Mouse (Mus musculus): ENCODE measurements around the gene Rtp1. TPM values are rescaled to one million over a fixed set of nuclear protein-coding genes. Genes with fewer than 3 reads are reported as not detected.

Rtp1 gene
- polyA plus RNA-seq, 1 experiment from 2014 or later, result not detected

DNA sequence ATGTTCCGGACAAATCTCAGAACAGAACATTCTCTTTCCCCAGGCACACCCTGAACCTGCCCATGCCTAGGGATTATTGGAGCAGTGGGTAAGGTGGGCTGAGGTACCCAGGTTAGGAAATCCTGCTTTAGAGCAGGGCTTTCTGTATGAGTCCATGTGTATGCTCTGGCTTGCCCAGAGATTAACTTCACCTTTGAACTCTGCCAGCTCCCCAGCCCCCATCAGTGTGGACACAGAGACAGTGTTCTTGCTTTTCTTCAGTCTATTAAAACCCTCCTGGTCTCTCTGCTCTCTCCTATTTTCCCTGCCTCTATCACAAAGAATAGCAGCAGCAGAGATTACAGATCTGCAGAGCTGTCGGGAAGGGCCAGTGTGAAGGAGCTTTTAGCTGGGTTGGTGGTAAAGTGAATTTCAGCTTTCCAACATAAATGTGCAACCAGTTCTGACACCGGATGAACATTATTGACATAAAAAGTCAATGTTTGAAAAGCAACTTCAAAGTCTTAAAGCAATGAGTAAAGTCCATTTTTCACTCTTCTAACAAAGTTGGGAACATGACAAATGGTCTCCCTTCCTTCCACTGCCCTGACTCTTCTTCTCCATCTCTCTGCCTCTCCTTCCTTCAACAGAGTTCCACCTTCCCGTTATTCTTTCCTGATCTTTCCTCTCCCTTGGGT, 34.9 kb downstream of the Rtp1 start:
- DNase-seq (ENCODE audit: extremely low spot score, low spot score), result no peak
- 83% methylated on average over 4 of the region's 4 CpGs for WGBS
- H3K9me3 ChIP-seq, result 0 out of 2 replicates have a peak, but pooled peaks cover 7% of the 10 kb centered on the region

DNA sequence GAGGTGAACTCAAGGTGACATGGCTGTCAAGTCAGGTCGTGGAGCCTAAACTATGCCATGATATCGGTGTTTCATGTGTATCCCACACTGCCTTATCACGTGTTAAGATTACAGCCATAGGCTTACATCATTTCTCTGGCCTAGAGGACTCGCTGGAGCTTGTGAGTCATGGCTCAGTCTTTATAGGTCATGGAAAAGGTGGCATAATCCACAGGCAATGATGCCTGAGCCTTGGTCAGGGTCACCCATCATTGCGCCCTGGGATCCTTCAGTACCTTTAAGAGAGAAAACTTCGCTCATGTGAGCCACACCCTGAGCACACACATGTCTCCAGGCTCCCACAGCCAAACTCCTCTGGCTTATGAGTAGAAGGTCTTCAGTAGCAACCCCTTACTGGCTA, 42.6 kb downstream of the Rtp1 start:
- H3K4me1 ChIP-seq, result no peaks in the 10 kb centered on the region
- no peak overlapping the region for H3K4me3 ChIP-seq
- H3K27ac ChIP-seq, result no peak overlapping the region
- no peaks in the 10 kb centered on the region; the same call in 1 of the 2 replicates for H3K36me3 ChIP-seq (replicated peaks)
- no peak for DNase-seq (ENCODE audit: extremely low spot score, low spot score)
- no peaks in the 10 kb centered on the region for H3K9me3 ChIP-seq
- H3K27me3 ChIP-seq (ENCODE audit: poor library complexity, severe bottlenecking), result no peaks in the 10 kb centered on the region
- WGBS, result 90% methylated on average over 6 of the region's 6 CpGs

More for the DNA sequence above, 34.9 kb downstream of the Rtp1 start:
- Histone ChIP-seq H3K27me3 (ENCODE audit: poor library complexity, severe bottlenecking) (no peaks in the 10 kb centered on the region), H3K36me3 (replicated peaks) (no peaks in the 10 kb centered on the region), H3K4me1 (no peaks in the 10 kb centered on the region), H3K27ac (no peak overlapping the region), H3K4me3 (no peak overlapping the region)

DNA sequence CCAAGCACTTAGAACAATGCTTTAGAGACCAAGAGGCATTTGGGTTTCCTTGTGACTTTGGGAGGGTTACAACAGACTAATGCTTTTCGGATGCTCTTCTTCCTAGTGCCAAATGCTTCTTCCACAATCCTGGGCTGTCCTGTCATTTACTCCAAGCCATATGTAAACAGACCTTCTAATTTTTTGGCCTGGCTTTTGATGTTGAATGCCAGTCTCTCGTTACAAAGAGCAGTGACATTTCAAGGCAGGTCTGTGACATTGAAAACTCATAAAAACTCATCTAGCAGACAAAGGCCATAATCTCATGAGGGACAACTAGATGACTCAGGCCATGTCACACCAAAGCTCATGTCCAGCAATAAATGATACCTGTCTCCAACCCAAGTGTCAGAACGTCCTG, 43.1 kb downstream of the Rtp1 start:
- Histone ChIP-seq H3K4me1 (no peaks in the 10 kb centered on the region), H3K27me3 (ENCODE audit: poor library complexity, severe bottlenecking) (no peaks in the 10 kb centered on the region), H3K4me3 (no peak overlapping the region), H3K36me3 (replicated peaks) (no peaks in the 10 kb centered on the region; the same call in 1 of the 2 replicates), H3K9me3 (no peaks in the 10 kb centered on the region), H3K27ac (no peak overlapping the region)
- WGBS, result 84% methylated on average over 3 of the region's 3 CpGs
- DNase-seq (ENCODE audit: extremely low spot score, low spot score), result no peak

DNA sequence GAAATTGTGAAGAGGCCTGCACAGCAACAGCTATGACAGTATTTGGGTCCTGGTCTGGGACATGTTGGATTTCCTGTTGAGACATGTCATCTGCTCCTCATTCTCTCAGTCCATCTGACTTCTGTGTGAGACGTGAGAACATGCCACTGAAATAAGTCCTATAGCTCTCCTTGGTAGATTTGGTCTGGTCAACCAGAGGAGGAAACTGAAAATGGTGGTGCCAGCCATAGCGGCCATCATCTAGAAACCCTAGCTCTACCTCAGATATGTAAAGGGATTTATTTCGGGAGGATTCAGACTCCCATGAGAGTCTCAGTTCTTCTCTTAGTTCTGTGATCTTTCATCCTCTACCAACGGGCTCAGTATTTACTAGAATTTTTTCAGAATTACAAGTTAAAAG, 46.7 kb downstream of the Rtp1 start:
- Histone ChIP-seq H3K27ac (no peak overlapping the region), H3K4me3 (no peak overlapping the region), H3K36me3 (replicated peaks) (no peaks in the 10 kb centered on the region), H3K27me3 (ENCODE audit: poor library complexity, severe bottlenecking) (no peaks in the 10 kb centered on the region), H3K4me1 (no peaks in the 10 kb centered on the region), H3K9me3 (no peaks in the 10 kb centered on the region)
- no peak for DNase-seq (ENCODE audit: extremely low spot score, low spot score)
- 95% methylated on average over 4 of the region's 4 CpGs for WGBS

DNA sequence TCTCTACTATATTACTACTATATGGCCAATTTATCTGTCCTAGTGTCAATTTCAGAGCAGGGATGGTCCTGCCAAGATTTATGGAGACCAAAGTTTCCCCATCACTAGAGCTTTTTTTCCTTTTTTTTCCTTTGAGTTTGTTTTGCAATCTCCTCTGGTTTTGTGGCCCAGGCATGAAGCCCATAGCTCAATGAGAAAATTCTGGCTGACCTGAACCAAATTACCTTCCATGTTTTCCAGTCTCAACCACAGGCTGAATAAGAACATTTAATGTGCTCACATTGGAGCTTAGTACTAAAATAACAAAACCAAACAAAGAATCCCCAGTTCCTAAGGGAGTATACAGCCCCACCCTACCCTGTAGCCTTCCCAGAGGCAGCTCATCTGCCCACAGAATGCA, 47.7 kb downstream of the Rtp1 start:
- Histone ChIP-seq H3K27me3 (ENCODE audit: poor library complexity, severe bottlenecking) (no peaks in the 10 kb centered on the region), H3K9me3 (no peaks in the 10 kb centered on the region), H3K4me3 (no peak overlapping the region), H3K4me1 (no peaks in the 10 kb centered on the region), H3K27ac (no peak overlapping the region), H3K36me3 (replicated peaks) (no peaks in the 10 kb centered on the region)
- DNase-seq (ENCODE audit: extremely low spot score, low spot score), result no peak

DNA sequence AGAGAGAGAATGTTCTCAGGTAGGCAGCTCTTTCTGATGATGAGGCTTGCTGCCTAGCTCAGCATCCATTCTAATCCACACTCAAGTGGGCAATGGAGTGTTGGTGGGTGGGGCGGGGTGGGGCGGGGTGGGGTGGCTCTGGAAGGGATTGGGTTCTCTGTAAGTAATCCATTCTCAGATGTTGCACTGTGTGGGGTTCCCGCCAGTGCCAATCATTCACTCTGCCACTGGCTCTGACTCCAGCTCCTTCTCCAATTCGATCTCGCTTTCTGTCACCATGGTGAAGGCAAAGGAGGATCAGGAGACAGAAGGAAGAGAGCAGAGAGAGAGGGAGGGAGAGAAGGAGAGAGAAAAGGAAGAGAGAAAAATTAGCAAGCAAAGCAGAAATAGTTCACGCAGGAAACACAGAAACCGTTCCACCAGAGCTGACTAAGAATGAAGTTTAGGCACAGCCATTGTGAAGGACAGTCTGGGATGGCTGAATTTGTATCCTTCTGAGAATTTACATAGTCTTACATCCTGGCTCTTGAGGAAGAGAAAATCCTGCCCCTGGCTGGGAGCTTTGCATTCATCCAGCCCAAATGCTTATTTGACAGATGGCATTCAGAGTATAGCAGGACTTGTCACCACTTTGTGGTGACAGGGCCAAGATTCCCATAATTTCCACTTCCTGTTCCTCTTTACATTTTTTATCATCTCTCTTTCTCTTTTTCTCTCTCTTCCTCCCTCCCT, 51.1 kb downstream of the Rtp1 start:
- no peaks in the 10 kb centered on the region; the same call in 1 of the 2 replicates for H3K36me3 ChIP-seq (replicated peaks)
- DNase-seq (ENCODE audit: extremely low spot score, low spot score), result no peak
- 74% methylated on average over 7 of the region's 7 CpGs for WGBS
- H3K27ac ChIP-seq, result no peak overlapping the region
- peaks cover 8% of the 10 kb centered on the region for H3K4me1 ChIP-seq
- no peak overlapping the region for H3K4me3 ChIP-seq
- no peaks in the 10 kb centered on the region for H3K9me3 ChIP-seq
- H3K27me3 ChIP-seq (ENCODE audit: poor library complexity, severe bottlenecking), result no peaks in the 10 kb centered on the region

DNA sequence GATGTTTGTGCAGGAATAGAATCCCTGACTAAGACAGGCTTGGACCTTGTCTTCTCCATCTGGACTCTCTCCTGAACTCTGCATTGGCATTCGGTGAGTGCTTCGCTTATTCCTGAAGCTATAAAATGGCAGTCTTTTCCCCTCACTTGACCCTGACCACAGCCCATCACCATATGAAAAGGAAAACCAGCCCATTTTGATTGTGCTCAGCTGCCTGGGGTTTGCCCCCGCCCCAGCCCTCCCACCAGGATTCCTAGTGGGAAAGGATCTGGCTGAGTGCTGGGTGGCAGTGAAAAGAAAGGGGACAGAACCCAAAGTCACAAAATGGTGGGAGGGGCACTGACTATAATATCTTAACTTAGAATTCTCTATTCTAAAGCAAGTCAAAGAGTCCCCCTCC, 53.3 kb downstream of the Rtp1 start:
- Histone ChIP-seq H3K4me1 (peaks cover 8% of the 10 kb centered on the region), H3K4me3 (no peak overlapping the region), H3K9me3 (no peaks in the 10 kb centered on the region), H3K27me3 (ENCODE audit: poor library complexity, severe bottlenecking) (no peaks in the 10 kb centered on the region), H3K27ac (no peak overlapping the region), H3K36me3 (replicated peaks) (no peaks in the 10 kb centered on the region; the same call in 1 of the 2 replicates)
- WGBS, result 64% methylated on average over 3 of the region's 3 CpGs
- no peak for DNase-seq (ENCODE audit: extremely low spot score, low spot score)

DNA sequence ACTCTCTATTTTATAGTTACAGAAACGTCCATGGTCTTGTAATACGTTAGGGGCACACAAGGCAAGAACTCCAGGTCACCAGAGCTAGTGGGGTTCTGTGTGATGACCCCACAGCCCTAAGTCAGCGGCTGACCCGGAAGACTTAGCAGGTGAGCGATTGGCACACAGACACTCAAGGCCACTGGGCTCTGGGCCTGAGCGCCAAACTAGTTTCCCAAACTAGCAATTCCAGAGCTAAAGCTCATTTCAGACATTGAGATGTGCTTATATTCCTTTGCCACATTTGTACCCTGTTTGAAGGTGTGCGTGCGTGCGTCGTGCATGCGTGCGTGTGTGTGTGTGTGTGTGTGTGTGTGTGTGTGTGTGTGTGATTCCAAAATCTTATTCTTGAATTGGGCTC, 53.9 kb downstream of the Rtp1 start:
- H3K27ac ChIP-seq, result no peak overlapping the region
- WGBS, result 95% methylated on average over 12 of the region's 12 CpGs
- peaks cover 8% of the 10 kb centered on the region for H3K4me1 ChIP-seq
- no peak for DNase-seq (ENCODE audit: extremely low spot score, low spot score)
- H3K4me3 ChIP-seq, result no peak overlapping the region
- no peaks in the 10 kb centered on the region for H3K9me3 ChIP-seq
- no peaks in the 10 kb centered on the region; the same call in 1 of the 2 replicates for H3K36me3 ChIP-seq (replicated peaks)
- no peaks in the 10 kb centered on the region for H3K27me3 ChIP-seq (ENCODE audit: poor library complexity, severe bottlenecking)

DNA sequence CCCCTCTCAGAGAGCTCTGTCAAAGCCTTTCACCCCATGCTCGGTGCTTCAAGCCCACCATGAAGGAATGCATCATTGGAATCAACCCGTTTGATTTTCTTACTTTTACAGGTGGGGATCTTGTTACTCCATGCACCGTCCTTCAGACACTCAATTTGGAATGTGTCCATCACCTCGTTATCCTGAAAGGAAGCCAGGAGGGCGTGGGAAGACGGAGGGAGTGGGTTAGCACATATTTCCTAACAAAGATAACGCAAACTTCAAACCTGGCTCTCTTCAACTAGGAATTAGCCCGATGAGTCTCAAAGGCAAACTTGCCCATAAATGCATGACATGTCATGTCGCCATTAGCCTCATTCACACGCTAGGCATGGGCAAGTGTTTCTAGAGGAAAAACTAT, 54.4 kb downstream of the Rtp1 start:
- Histone ChIP-seq H3K4me1 (peaks cover 8% of the 10 kb centered on the region), H3K27me3 (ENCODE audit: poor library complexity, severe bottlenecking) (no peaks in the 10 kb centered on the region), H3K9me3 (no peaks in the 10 kb centered on the region), H3K36me3 (replicated peaks) (no peaks in the 10 kb centered on the region; the same call in 1 of the 2 replicates), H3K4me3 (no peak overlapping the region), H3K27ac (no peak overlapping the region)
- WGBS, result 84% methylated on average over 10 of the region's 10 CpGs
- no peak for DNase-seq (ENCODE audit: extremely low spot score, low spot score)

Other genes with a start within 250 kb of the Rtp1 start
- gene St6gal1, start 204.4 kb upstream of the Rtp1 start, polyA plus RNA-seq (2016; fragmentation: Nextera tagmentation; extraction: Ambion mirVana), result 18.4 and 19.7 TPM in 2 replicates
- gene Rtp4, start 91.2 kb downstream of the Rtp1 start, polyA plus RNA-seq (2016; fragmentation: Nextera tagmentation; extraction: Ambion mirVana), result 0.44 and 0.64 TPM in 2 replicates
- gene Masp1, start 91.7 kb downstream of the Rtp1 start, polyA plus RNA-seq (2016; fragmentation: Nextera tagmentation; extraction: Ambion mirVana), result 4.7 and 7.4 TPM in 2 replicates